Mouse (Mus musculus): ENCODE measurements around the gene Adad1.

The Adad1 gene

DNA sequence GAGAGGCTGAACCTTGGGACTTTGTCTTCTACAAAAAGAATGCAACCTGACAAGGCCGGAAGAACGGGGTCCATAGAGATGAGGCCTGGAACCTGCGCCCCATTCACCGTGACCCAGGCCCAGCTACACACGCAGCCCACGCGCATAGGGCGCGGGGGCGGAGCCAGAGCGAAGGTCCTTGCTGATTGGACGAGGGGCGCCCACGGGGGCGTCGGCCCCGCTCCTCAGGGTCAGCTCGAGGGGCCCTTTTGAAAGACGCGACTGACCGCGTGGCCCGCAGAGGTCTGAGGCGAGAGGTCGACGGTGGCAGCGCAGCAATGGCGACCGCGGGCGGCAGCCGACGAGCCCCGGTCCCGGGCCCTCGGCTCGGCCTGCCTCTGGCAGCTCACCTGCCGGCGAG lies at the start of gene Adad1:
Gene Adad1, plus strand, starts transcription at position 122 of the 400 bp plus-strand sequence.
- peak in 1 of 2 experiments; percentile 5 for DNase-seq

DNA sequence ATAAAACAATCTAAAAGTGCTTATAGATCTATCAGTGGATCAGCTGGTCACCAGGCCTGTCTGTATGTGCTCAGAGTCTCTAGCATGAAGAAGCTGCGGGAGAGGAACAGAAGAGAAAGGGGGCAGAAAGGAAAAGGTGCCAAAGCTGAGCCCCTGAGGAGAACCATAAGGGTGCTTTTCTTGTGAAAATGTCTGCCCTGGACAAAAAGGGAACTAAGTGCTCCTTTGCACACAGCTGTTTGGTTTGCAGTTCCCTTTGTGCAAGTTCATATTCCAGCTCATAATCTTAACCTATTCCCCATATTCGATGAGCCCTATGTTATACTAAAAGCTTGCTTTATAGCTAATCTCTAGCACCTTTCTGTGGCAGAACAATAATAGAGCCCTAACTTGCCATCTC lies 25.3 kb upstream of the Adad1 start:
- no peak for DNase-seq

DNA sequence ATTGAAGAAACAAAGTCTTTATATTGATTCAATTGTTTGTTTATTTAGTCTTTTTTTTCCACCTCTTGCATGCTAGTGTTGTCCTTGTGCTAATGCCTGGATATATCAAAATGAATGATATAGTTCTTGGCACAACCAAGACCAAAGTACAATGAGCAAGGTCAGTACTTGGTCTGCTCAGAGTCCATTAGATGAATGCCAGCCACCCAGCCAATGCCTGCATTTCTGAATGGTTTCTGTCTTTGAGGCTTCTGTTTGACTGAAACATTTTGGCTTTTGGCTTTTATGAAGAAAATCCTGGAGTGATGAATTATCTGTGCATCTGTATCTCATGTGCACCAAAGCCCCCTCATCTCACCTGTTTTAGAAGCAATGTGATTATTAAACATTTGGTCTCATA lies 23.5 kb upstream of the Adad1 start:
- peak; percentile 52 to 63 for DNase-seq

DNA sequence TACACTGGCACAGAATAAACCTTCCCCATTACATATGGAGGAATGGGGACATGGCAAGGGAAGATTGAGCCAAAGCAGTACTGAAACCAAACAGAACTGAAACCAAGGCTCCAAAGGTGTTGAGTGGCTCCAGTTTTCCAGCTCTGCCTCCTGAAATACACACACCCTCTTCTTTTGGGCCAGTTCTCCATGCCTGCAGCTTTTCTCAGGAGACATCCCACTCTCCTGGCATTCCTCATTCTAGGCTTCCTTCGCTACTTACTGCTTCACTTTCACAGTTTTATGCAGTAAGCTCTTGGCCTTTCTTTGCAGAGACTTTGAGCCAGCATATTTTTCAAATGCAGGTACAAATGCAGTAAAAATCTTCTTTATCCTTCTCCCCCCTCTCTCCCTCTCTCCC lies 11.8 kb upstream of the Adad1 start:
- no peak for DNase-seq

DNA sequence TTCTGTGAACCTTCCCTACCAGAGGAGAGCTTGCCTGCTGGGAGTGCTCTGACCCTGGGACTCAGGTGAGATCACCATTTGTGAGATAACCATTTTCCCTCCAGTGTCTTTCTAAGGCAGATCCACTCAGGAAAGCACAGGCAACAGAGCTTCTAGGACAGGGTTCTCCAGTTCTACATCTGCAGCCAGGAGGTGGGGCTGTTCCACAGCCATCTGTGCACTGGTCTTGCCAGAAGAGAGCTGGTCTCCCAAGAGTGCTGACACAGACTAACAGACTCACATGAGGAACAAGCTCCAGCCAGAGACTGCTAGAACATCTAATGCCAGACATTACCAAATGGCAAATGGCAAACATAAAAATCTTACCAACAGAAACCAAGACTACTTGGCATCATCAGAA lies 9.9 kb downstream of the Adad1 start:
- DNase-seq, result peak; percentile 73 to 81

DNA sequence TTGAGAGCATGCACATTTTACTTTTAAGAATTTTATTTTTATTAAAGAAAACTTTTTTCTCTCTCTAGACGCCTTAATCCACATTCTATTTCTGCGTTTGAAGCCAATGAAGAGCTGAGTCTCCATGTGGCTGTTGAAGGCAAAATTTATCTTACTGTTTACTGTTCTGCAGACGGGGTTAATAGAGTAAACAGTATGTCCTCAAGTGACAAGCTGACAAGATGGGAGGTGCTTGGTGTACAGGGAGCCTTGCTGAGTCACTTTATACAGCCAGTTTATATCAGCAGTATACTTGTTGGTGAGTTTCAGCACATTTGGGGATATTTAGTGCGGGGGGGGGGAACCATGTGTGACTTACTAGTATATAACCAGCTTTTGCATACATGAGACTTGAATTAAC lies 21.5 kb downstream of the Adad1 start:
- DNase-seq, result no peak

DNA sequence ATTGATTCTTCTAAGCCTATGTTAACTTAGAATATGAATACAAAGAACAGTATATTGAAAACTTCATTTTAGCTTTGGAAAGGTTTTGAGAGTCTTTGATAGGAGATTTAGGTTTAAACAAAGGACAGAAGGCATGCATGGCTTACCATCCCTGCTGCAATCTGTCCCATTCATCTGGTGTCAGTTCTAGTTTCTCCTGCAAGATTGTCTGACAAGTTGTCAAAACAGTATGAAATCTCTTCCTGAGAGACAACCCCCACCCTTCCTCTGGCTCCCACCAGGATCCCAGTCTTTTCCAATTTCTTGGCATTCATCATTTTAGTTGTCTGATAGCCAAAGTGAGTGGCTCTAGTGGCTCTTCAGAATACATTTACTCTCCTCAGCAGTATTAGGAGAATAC lies 27.4 kb downstream of the Adad1 start:
- no peak for DNase-seq

DNA sequence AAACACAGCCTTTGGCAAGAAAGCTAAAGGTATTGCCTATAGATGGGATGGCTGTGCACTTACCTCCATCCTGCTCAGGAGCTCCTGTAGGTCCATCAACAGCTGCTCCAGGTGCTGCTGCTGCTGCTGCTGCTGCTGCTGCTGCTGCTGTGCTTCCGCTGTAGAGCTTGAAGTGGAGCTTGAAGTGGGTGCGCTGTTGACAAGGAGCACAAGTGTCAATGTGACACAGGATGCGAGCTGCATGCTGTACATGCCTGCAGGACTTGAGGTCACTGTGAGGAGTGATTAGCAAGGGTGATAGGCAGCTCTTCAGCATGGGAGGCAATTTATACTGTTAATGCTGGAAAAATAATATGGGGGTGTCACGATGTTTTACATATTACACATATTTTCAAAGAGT lies 62.3 kb downstream of the Adad1 start, which contains the start of gene Il2:
Gene Il2, minus strand, starts transcription at position 305 of the 400 bp plus-strand sequence.
- DNase-seq, result no peak

DNA sequence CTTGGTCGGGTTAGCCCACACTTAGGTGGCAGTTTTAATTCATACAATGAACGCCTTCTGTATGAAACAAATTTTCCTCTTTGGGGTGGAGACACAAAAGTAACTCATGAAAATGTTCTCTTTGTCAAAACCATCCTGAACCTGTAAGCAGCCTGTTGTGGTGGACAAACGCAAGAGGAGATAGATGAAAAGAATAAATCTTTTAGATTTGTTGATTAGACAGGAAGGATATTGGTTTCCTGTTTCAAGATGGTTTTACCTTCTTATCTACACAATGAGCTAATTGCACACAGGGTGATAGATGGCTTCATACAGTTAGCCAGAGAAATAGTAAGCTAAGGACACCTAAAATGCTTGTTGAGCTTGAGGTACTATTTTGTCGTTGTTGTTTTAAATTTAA lies 62.8 kb downstream of the Adad1 start:
- DNase-seq, result no peak

DNA sequence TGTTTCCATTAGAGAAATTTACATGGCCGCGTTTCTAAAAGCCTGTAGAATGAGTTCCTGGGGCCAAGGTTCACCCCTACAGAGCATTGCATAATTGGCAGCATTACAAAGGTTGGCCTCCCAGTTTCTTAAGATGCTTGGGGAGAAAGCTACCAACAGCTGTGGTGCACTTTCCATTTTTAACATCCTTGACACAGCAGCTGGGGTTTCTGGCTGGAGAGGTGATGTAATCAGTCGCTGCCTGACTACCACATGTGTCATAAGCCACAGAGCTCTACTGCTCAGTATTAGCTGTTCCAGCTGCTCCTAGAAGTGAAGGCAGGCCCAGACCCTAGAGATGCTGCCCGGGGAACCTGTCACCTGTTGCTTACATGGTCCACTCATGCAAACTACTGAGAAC lies 64.9 kb downstream of the Adad1 start:
- DNase-seq, result no peak

DNA sequence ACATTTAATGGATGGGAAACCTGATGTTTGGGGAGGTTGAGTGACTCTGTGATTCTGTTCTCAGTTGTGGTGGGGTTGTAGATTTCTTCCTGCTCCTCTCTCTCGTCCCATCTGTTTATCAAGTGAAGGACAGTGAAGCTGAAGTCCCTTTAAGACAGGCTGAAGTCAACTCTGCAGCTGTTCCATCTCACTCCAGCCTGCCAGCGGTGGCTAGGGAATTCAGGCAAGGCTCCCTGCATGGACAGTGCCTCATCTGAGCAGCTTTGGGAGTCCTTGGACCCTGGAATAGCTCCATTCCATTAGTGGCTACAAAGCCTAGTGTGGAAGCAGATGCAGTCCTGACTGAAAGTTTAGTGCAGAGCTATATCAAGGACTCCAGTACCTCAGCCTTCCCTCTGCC lies 65.7 kb downstream of the Adad1 start:
- DNase-seq, result no peak

DNA sequence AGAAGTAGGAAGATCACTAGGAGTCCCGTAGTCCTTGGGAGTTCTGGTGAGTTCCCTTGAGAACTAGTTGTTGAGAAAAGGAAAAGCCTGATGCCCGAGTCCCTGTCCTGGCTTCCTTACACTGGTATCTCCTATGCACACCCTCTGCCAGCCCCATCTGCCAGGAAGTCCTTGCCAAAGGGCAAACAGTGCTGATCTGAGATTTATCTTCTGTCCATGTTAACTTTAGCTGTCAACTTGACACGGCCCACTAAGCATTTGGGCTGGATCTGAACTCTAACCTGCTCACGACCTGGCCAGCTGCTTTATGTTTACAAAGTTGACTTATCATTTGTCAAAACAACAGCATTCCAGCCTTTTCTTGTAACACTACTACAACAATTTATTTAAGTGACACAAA lies 73.9 kb downstream of the Adad1 start:
- DNase-seq, result peak in 1 of 2 experiments; percentile 7

DNA sequence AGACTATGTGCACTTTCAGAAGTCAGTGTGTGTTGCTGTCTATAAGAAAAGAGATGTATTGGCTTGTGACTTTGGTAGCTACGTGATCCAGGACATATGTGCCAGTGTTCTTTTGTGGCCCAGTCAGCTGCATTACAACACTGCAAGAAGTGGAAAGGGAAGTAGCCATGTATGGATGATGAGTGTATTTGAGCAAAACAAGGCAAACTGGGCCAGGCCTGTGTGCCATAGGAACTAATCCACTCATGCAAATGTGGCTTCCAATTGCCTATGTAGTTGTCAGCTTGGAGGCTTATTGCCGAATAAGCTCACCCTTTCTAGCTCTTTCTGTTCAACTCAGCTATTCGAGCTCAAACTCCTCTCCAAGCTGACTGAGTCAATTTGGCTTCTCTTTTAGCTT lies 75.9 kb downstream of the Adad1 start:
- no peak for DNase-seq

DNA sequence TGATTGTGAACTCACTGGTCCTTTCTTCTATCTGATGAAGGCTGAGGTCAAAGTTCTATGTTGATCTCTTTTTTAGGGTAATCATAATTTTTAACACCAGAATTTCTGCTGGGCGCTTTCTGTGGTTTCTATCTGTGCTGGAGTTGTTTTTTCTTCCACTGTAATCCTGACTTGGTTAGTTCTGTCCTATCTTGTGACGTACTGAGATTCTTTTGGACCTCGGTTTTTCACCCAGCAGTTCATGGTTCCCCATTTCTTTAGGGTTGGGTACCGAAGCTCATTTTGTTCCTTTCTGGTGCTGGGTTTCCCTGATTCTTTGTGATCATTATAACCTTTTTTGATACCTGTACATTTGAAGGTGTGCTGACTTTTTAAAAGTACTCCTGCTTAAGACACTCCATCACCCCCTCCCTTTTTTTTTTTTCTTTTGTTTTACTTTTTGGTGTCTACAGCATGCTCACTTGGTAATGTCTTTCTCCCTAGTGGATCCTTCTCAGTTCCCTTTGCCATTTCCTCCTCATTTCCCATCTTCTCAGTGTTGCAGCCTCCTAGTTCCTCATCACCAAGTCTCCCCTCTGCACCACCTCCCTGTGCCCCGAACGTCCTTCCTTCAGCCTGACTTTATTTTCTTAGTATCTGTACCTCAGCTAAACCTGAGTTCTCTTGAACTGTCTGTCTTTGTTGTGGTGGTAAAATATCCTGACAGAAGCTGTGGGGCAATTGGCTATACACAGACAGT lies 77.0 kb downstream of the Adad1 start:
- no peak for DNase-seq

DNA sequence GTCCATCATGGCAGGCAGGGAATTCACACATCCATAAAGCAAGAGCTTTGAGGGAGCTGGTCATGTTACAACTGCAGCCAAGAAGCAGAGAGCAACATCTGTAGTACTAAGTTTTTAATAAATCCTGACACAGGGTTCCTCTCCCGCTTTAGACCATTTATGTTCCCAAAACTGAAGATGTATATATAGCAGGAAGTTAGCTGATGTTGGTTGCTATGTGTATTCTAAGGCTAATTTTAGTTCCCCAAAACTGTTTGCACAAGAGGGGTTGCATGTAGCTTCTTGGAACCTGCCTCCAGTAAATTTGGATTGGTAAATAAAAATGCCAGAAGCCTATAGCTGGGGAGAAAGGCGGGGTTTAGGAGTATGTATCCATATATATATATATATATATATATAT lies 78.5 kb downstream of the Adad1 start:
- no peak for DNase-seq

DNA sequence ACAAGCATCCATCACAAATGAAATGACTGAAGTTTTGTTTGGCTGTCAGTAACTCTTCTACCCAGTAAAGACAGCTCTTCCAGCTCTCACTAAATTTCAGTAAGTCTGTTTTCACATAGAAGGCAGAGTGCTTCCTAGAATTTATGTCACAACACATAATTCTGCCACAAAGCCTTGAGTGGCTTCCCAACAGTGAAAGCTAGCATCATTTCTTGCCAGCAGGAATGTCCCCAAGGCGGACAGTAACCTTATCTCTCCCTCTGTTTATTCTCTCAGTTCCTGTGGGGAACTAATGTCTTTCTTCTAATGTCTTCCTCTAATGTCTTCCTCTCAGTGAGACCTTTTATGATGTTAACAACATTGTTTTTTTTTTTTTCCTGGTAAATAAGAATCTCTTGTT lies 81.7 kb downstream of the Adad1 start:
- DNase-seq, result no peak

DNA sequence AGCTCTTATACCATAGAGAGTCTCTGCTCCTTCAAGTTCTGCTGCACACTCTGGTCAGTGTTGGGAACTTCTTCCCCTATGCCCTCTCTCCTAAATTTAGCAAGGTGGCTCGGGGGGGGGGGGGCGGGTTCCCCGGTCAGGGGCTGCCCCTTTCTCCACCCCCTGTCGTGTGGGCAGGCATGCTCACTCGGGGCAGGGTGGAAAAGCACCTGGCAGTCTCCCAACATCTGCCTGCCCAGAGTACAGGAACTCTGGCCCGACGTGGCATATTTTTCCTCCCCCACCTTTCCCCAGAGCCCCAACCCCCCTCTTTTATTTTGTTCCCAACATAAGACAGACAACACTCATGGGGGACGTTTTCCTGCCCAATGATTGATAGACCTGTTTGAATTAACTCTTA lies 83.1 kb downstream of the Adad1 start:
- DNase-seq, result peak; percentile 62 to 78

DNA sequence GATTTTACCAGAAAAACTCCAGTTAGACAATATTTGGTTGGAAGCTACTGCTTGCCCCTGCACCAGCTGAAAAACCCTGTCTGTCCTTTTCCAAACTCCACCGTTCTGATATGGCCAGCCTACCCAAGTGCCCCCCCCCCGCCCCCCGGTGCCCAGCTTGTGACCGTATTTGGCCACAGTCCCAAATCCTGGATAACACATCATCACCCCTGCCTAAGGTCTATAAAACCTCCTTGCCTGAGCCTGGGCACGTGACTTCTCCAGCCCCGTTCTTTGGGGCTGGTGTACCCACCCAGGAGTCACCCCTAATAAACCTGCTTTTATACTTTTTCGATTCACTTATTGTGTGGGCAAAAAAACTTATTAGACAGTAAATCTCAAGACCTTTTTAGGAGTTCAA lies 83.5 kb downstream of the Adad1 start:
- DNase-seq, result peak in 1 of 2 experiments; percentile 34

DNA sequence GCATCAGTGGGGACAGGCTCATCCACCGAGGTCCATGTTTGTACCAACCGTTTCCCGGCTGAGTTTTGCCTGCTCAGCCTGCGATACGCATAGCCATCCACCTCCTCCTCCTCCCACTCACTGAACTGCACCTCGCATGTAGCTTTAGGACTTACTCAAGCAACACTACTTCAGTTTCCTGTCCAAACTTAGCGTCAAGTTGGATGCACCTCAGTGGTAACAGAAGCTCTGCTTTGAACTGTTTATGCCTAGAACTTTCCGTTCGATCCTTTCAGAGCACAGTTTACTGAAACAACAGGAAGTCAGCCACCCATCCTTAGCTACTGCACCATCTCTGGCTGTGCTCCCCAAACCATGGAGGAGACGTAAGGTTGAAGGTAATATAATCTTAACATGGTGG lies 88.9 kb downstream of the Adad1 start:
- DNase-seq, result no peak

DNA sequence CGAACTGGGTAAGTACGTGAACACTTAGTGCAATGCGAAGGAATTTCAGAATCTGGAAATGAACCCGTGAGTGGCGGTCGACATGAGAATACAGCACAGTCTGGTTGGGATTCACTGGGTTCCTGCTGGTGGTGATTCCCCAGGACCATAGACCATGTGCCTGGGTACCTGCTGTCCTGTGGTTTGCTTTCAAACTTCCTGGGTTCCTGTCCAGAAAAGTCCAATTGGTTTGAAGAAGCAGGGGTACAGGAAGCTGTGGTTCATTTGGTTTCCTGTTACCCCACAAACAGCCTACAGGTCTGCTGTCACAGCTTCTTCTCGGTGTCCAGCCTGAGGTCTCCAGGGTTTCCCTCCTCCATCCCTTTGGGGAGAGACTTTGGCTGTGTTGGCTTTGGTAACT lies 89.7 kb downstream of the Adad1 start:
- DNase-seq, result no peak

DNA sequence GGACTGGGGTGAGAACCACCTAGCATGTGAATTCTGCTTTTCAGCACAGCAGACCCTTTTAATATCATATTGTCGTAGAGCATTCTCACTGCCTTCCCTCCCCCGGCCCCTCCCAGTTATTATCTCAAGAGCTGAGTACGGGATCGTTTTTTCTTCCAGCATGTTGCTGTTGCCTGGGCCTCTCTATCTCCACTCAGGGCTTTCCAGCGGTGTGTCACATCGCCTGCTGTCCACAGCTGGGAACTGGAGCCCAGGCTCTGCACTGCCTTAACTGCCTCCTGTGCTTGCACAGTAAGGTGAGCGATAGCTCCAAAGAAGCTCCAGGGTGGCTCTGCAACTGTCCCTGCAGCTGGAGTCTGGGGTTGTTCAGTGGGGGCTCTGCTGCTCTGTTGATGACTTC lies 91.1 kb downstream of the Adad1 start:
- no peak for DNase-seq

DNA sequence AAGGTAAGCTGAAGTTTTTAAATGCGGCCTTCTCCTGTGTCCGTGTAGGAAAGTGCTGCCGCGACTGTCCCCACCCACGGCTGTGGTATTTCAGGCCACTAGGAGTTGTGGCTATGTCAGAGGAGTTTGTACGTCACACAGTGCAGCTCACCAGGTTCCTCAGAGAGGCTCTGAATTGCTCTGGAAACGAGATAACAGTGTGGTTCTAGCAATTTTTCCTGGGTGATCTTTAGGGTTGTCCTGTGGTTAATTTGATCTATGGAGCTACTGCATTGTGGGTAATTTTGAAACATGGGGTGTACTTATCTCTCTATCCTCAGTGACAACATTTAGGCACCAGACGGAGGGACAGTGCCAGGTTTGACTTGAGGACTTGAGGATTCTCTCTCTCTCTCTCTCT lies 93.8 kb downstream of the Adad1 start:
- DNase-seq, result no peak

DNA sequence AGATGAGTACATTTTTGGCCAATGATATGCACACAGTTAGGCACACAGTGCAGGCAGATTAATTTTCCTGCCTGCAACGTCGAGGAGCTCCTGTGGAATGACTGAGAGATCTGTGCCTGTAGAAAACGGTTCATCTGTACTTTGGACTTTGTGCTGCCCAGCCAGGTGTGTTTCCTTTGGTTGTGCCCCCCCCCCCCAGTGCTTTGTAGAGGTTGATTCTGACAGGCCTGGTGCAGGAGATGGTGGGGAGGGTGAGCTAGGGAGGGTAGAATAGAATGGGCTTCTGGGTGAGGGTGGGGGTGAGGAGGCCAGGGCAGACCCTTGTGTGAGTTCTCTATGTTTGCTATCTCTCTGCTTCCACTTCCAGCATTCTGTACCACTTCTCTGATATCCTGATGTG lies 94.9 kb downstream of the Adad1 start:
- DNase-seq, result peak; percentile 51

DNA sequence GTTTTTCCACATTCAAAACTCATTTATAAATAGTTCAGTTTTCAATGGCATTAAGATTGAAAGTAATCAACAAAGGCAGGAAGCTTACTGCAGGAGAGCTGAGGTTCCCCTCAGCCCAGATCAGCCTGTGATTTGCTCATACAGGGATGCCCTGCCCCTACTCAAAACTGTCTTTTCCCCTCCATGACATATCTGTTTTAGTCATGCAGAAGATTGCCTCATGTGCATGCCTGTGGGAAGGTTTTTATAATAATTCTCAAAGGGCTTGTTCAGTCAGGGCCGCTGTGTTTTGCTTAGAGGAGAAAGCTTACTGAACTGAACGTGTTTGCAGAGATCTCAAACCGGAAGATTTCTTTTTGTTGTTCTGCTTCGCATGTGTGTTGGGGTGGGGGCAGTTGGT lies 97.8 kb downstream of the Adad1 start:
- DNase-seq, result no peak

DNA sequence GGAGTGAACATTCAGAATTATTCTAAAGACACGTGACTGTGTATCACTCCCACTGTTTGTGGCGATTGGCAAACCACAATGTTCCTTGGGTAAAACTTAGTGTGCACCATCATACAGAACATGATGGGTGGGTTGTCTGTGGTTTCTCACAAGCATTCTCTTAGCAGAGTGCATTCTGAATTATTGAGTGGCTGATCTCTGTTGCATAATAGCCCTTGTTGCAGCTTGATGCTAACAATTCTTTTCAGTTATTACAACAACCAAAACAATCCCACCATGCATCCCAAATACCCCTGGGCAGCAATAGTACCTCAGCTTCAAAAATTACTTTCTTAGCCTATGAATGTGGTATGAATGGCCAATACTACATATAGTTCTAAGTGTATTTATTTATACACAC lies 106.0 kb downstream of the Adad1 start:
- DNase-seq, result no peak

All from kidney, postnatal 36 days (tissue).